Mouse (Mus musculus): ENCODE measurements around the gene Gpr84.

GRCm38 (mm10) chr15:103303916-103304615 lies 6.3 kb downstream of the Gpr84 start:
- TF ChIP-seq POLR2A (IDR thresholded peaks at IDR 0.05; ENCODE audit: low read depth, low read length) (no peak), CTCF (conservative IDR thresholded peaks at IDR 0.05; ENCODE audit: insufficient read depth, insufficient read length, low read depth, low read length) (no peak)

All from kidney, adult 2 months (tissue).